ENCODE assay signal across 8 mouse cellular contexts in genomic region chrX:122396781-122397581, GRCm38 (mm10). TPM values are rescaled to one million over a fixed set of nuclear protein-coding genes. Genes with fewer than 3 reads are reported as not detected.
DNase-seq lines count a peak whose midpoint lies in the region; ATAC-seq and TF ChIP-seq lines count a peak whose summit lies in the region.

Gene Nap1l3 (minus strand): TSS chrX:122397401.

- peak within 1 kb of the TSS; percentile 51 for H3K4me3 ChIP-seq in liver, postnatal 0 days (ENCODE audit: low read depth, low read length)
- peak within 1 kb of the TSS; percentile 47 for H3K4me3 ChIP-seq in neural tube, embryonic 14.5 days (ENCODE audit: low read depth, low read length)

- in situ Hi-C loops in Patski (cut with MboI; ENCODE audit: low pct_unique_long_range_greater_than_20kb): no loop called here

- TF ChIP-seq CTCF in Patski (IDR thresholded peaks at IDR 0.05): no peak
- no peak for TF ChIP-seq CTCF in liver, postnatal 0 days (IDR thresholded peaks at IDR 0.05; ENCODE audit: low read depth)

- DNase-seq in Patski (ENCODE audit: low read depth, low spot score): peak; percentile 47
- peak; percentile 91 for DNase-seq in cerebellum, adult 9-11 months
- DNase-seq in forelimb bud, embryonic 11.5 days (ENCODE audit: low read depth, low spot score): peak; percentile 73
- peak; percentile 63 for DNase-seq in heart, postnatal 4 days
- peak; percentile 70 to 86 for DNase-seq in layer of hippocampus, adult 18-20 months (ENCODE audit: low spot score in 2 of 2)
- DNase-seq in liver, postnatal 0 days: peak; percentile 56
- peak; percentile 68 for DNase-seq in testis, postnatal 14 days (ENCODE audit: low spot score)

- POLR2A ChIA-PET in Patski (lab: Charles Lee): no interaction called here

- no peaks in the 10 kb centered on the region for H3K4me1 ChIP-seq in liver, postnatal 0 days (ENCODE audit: insufficient read depth)
- no peaks in the 10 kb centered on the region for H3K4me1 ChIP-seq in neural tube, embryonic 14.5 days (ENCODE audit: control insufficient read depth, insufficient read depth, low read length)

- H3K36me3 ChIP-seq in liver, postnatal 0 days (replicated peaks; ENCODE audit: insufficient read depth, low read length): no peaks in the 10 kb centered on the region
- H3K36me3 ChIP-seq in neural tube, embryonic 14.5 days (ENCODE audit: control insufficient read depth, insufficient read depth, low read length): no peaks in the 10 kb centered on the region

- TF ChIP-seq EP300 in liver, postnatal 0 days (IDR thresholded peaks at IDR 0.05; ENCODE audit: low read depth): no peak

- H3K9me3 ChIP-seq in liver, postnatal 0 days (ENCODE audit: low read length): no peaks in the 10 kb centered on the region
- H3K9me3 ChIP-seq in neural tube, embryonic 14.5 days (ENCODE audit: control insufficient read depth, low read length): no peaks in the 10 kb centered on the region

- peak within 1 kb of the TSS; percentile 67 for H3K4me2 ChIP-seq in liver, postnatal 0 days (ENCODE audit: low read depth, low read length)
- peak within 1 kb of the TSS; percentile 42 for H3K4me2 ChIP-seq in neural tube, embryonic 14.5 days (ENCODE audit: low read depth, low read length)

- peak; percentile 98 for ATAC-seq in Patski
- ATAC-seq in liver, postnatal 0 days: peak; percentile 96
- ATAC-seq in neural tube, embryonic 14.5 days (ENCODE audit: low read depth): peak; percentile 99

- H3K9ac ChIP-seq in liver, postnatal 0 days (replicated peaks): peak within 1 kb of the TSS; percentile 46; the same call in 1 of the 2 replicates
- peak within 1 kb of the TSS; percentile 68 for H3K9ac ChIP-seq in neural tube, embryonic 14.5 days (replicated peaks; ENCODE audit: low read depth, low read length)

- peaks cover 15% of the 10 kb centered on the region for H3K27me3 ChIP-seq in Patski
- H3K27me3 ChIP-seq in liver, postnatal 0 days (ENCODE audit: insufficient read depth, low read length): no peaks in the 10 kb centered on the region
- no peaks in the 10 kb centered on the region for H3K27me3 ChIP-seq in neural tube, embryonic 14.5 days (ENCODE audit: control insufficient read depth, insufficient read depth, low read length)

- CTCF ChIA-PET in Patski (lab: Charles Lee): no interaction called here

- 12% methylated on average over 34 of the region's 39 CpGs for WGBS in liver, postnatal 0 days (ENCODE audit: insufficient replicate concordance)
- WGBS in neural tube, embryonic 14.5 days: 12% methylated on average over 27 of the region's 39 CpGs

- H3K27ac ChIP-seq in liver, postnatal 0 days (ENCODE audit: low read depth): no peak within 1 kb of the TSS
- H3K27ac ChIP-seq in neural tube, embryonic 14.5 days (ENCODE audit: low read depth, low read length): peak within 1 kb of the TSS; percentile 80

RNA-seq across cellular contexts. Expression of gene Nap1l3, which starts in this region (rescaled TPM):
- polyA plus RNA-seq in Patski (2021): 4.5 TPM
- 1 to 10 TPM; 1.5 to 1.6 TPM for total RNA-seq in heart, postnatal 4 days (2021)
- 10 to 100 TPM; 39.3 to 42.3 TPM for total RNA-seq in layer of hippocampus, adult 18-20 months (2021)
- 0.30 and 0.31 TPM in 2 replicates for polyA plus RNA-seq in liver, postnatal 0 days (2015; fragmentation: Nextera tagmentation; extraction: Ambion mirVana)
- polyA plus RNA-seq in neural tube, embryonic 14.5 days (2014; fragmentation: Nextera tagmentation; extraction: Ambion mirVana): 82.8 and 91.8 TPM in 2 replicates

Comparison
In these comparisons a context has a peak if more than half of its experiments do, and no peak if none do; other contexts are left out.
1. RNA of gene Nap1l3 (total RNA-seq): 39.3 to 42.3 TPM in layer of hippocampus, adult 18-20 months; 1.5 to 1.6 TPM in heart, postnatal 4 days; every median in the first group is over 10 times any median in the second.
2. RNA of gene Nap1l3 (polyA plus RNA-seq): 82.8 to 91.8 TPM in neural tube, embryonic 14.5 days; 4.5 TPM in Patski (single experiment) and 0.30 to 0.31 TPM in liver, postnatal 0 days; every median in the first group is over 10 times any median in the second.
3. Peak in DNase-seq, ATAC-seq, H3K4me3 ChIP-seq, H3K9ac ChIP-seq and H3K4me2 ChIP-seq in liver, postnatal 0 days; RNA of the gene not detected or under 1 TPM.
4. Peak in every context shown above with its lines, with median percentiles within 50 percentile points of each other: ATAC-seq and DNase-seq.